Mouse (Mus musculus) embryonic facial prominence, embryonic 10.5 days (tissue): ENCODE data around the gene Hist2h2be. TPM values are rescaled to one million over a fixed set of nuclear protein-coding genes. Genes with fewer than 3 reads are reported as not detected.
"Not testable (repeated sequence)": the region's sequence is repeated elsewhere in the genome, so short reads cannot be mapped to it uniquely, and the experiment has no call there.

ENCODE experiments used
- DNase-seq: peaks from one replicate; pipeline ENCODE4 v3.0.0-alpha.2; 2017; ENCODE audit warnings: low spot score
- H3K27ac ChIP-seq: fragments of 300-500 bp; sonication (generic); replicated peaks from 2 replicates; pipeline ENCODE4 v1.5.1; 2016; ENCODE audit warnings: mild to moderate bottlenecking
- H3K27me3 ChIP-seq: fragments of 300-500 bp; sonication (generic); replicated peaks from 2 replicates; pipeline ENCODE4 v1.6.1; 2016; ENCODE audit warnings: low read depth, mild to moderate bottlenecking; ENCODE audit not compliant: poor library complexity, severe bottlenecking
- H3K36me3 ChIP-seq: fragments of 300-500 bp; sonication (generic); replicated peaks from 2 replicates; pipeline ENCODE4 v1.6.1; 2016; ENCODE audit warnings: mild to moderate bottlenecking, moderate library complexity
- H3K4me1 ChIP-seq: fragments of 300-500 bp; sonication (generic); 2 replicates; pipeline ENCODE4 v1.6.1; 2016
- H3K4me3 ChIP-seq: fragments of 300-500 bp; sonication (generic); 2 replicates; pipeline ENCODE4 v1.5.1; 2016; ENCODE audit warnings: mild to moderate bottlenecking, moderate library complexity
- H3K9me3 ChIP-seq: fragments of 300-500 bp; sonication (generic); 2 replicates; pipeline ENCODE4 v1.6.1; 2016; ENCODE audit warnings: mild to moderate bottlenecking
- WGBS: fragments of 180-500 bp; shearing (Covaris S2); methylation state at CpG from one replicate; pipeline ENCODE4 v1.1.7; 2016; 5-methylcytosine and 5-hydroxymethylcytosine counted together
- polyA plus RNA-seq: library from polyadenylated mRNA; unstranded; fragments of >200 nt; fragmentation: Nextera tagmentation; extraction: Ambion mirVana; gene quantifications from 2 replicates; pipeline ENCODE4 v1.2.1, GENCODE M21; 2016

Gene Hist2h2be
- polyA plus RNA-seq, 1 experiment from 2014 or later = 7.8 TPM

DNA sequence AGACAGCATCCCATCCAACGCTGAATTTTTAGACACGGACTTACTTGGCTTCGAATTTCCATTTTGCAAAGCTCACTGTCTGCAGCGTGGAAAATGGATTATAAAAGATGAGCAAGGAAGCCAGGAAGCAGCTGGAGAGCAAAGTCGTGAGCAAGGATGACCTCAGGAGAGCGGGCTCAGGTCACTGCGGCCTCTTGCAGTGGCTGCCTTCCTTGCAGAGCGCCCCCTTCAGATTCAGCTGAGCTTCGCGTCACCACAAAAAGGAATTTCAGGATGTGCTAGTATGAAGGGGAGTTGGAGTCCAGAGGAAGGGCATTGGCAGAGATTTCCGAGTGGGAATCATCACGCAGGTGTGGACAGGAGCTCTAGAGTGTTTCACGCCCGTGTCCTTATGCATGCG is 11.7 kb upstream of the Hist2h2be start:
- no peaks in the 10 kb centered on the region for H3K36me3 ChIP-seq
- H3K27me3 ChIP-seq = no peaks in the 10 kb centered on the region; the same call in 1 of the 2 replicates
- H3K4me3 ChIP-seq = no peak overlapping the region
- H3K27ac ChIP-seq = no peak overlapping the region
- DNase-seq = peak; percentile 45
- peaks cover 7% of the 10 kb centered on the region for H3K4me1 ChIP-seq
- H3K9me3 ChIP-seq = no peaks in the 10 kb centered on the region
- 20% methylated on average over 15 of the region's 15 CpGs for WGBS

DNA sequence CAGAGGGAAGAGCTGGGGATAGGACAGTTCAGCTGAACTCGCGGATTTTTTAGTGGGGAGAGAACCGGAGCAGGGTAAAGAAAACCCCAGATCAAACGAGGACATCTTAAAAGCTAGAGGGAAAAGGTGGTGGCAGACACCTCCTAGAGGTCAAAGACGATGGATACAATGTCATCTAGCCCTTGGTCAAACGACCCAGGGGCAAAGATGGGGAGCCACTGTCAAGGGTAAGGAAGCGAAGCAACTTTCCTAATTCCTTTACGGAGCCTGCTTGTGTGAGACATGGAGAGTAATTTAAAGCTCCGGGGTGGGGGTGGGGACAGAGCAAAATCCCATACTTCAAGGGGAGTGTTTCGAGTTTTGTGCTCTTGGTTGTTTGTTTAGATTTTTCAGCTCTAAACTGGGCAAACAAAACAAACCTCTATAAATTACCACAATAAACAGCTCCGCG is 1.7 kb upstream of the Hist2h2be start:
- peak overlapping the region; percentile 97 for H3K27ac ChIP-seq
- H3K4me3 ChIP-seq = peak overlapping the region; percentile 70
- H3K4me1 ChIP-seq = peaks cover 43% of the 10 kb centered on the region
- H3K9me3 ChIP-seq = no peaks in the 10 kb centered on the region
- under 1% methylated on average over 12 of the region's 12 CpGs for WGBS
- peak; percentile 59 for DNase-seq
- H3K36me3 ChIP-seq = no peaks in the 10 kb centered on the region
- peaks cover 6% of the 10 kb centered on the region for H3K27me3 ChIP-seq

DNA sequence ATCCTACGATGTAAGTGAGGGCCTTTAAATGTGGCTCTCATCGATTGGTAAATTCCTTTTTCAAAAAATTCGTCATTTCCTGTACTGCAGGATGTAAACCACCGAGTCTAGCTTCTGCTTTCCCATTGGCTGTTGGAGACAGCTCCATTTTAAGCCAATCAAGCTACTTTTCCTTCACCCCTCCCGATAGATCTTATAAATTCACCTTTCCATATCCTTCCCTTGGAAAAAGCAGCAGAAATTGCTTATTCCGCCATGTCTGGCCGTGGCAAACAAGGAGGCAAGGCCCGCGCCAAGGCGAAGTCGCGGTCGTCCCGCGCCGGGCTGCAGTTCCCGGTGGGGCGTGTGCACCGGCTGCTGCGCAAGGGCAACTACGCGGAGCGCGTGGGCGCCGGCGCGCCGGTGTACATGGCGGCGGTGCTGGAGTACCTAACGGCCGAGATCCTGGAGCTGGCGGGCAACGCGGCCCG is 1.2 kb upstream of the Hist2h2be start, which contains the start of the genes Bola1 and Hist2h2ab:
TSS of gene Bola1 (minus strand) at position 49 of the 470 bp plus-strand sequence.
TSS of gene Hist2h2ab (plus strand) at position 205 of the 470 bp plus-strand sequence.
- DNase-seq = peak; percentile 80
- Histone ChIP-seq H3K9me3 (no peaks in the 10 kb centered on the region), H3K36me3 (no peaks in the 10 kb centered on the region), H3K27ac (peak within 1 kb of the TSS; percentile 97), H3K4me3 (peak within 1 kb of the TSS; percentile 70), H3K4me1 (peaks cover 43% of the 10 kb centered on the region), H3K27me3 (peaks cover 6% of the 10 kb centered on the region)
- under 1% methylated on average over 37 of the region's 37 CpGs for WGBS

GRCm38 (mm10) chr3:96220131-96220764 is 671 bp upstream of the Hist2h2be start:
- H3K9me3 ChIP-seq, H3K27me3 ChIP-seq, H3K36me3 ChIP-seq: not testable (repeated sequence)
- peak overlapping the region; percentile 70 for H3K4me3 ChIP-seq
- H3K4me1 ChIP-seq = peaks cover 46% of the 10 kb centered on the region
- peak; percentile 64 for DNase-seq
- WGBS = under 1% methylated on average over 40 of the region's 47 CpGs
- peak overlapping the region; percentile 97 for H3K27ac ChIP-seq

- Histone ChIP-seq H3K9me3 (no peaks in the 10 kb centered on the region), H3K27me3 (no peaks in the 10 kb centered on the region; the same call in 1 of the 2 replicates), H3K4me1 (peaks cover 54% of the 10 kb centered on the region), H3K36me3 (no peaks in the 10 kb centered on the region), H3K4me3 (peak overlapping the region; percentile 70), H3K27ac (peak overlapping the region; percentile 97)
- 22% methylated on average over 9 of the region's 9 CpGs for WGBS
- DNase-seq = peak; percentile 26
These were observed 720 bp downstream of the Hist2h2be start for GRCm38 (mm10) chr3:96221640-96222038.

DNA sequence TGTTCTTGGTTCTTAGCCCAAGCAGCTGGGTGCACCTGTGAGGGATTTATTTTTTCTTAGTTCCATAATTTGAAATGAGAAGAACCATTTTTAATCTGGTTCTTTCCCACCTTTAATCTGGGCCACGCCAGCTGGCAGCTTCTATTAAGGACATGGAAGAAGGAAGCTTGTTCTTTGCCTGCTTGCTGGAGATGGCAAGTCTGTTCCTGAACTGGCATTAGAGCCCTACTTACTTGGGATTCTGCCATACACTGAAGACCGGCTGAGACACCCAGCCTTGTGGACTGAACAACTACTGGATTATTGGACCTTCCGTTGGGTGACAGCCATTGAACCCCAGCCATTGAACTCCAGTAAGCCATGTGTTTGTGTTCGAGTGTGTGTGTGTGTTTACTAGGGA is 1.9 kb downstream of the Hist2h2be start:
- peak overlapping the region; percentile 70; the same call in 1 of the 2 replicates for H3K4me3 ChIP-seq
- H3K36me3 ChIP-seq = no peaks in the 10 kb centered on the region
- peaks cover 65% of the 10 kb centered on the region for H3K4me1 ChIP-seq
- H3K9me3 ChIP-seq = no peaks in the 10 kb centered on the region
- WGBS = 89% methylated on average over 4 of the region's 4 CpGs
- no peak for DNase-seq
- H3K27me3 ChIP-seq = no peaks in the 10 kb centered on the region
- no peak overlapping the region; the same call in 1 of the 2 replicates for H3K27ac ChIP-seq

DNA sequence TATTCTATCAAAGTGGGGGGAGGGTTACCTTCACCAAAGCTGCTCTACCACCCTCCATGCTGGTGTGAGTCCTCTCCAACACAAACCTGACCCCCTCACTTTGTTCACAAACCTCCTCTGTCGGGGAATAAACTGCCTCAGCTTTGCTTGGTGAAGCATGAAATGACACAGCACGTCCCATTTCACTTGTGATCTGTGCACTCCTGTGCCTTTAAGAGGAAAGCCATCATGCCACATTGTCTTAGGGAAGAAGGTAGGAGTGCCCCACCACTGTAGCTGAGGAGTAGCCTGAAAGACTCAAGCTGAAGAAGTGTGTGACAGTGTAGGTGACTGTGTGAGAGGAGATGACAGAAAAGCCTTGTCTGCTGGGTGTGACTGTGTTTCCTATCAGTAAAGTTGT is 4.5 kb downstream of the Hist2h2be start:
- Histone ChIP-seq H3K27me3 (no peaks in the 10 kb centered on the region), H3K27ac (peak overlapping the region; percentile 48), H3K36me3 (no peaks in the 10 kb centered on the region), H3K9me3 (no peaks in the 10 kb centered on the region), H3K4me1 (peaks cover 54% of the 10 kb centered on the region), H3K4me3 (no peak overlapping the region)
- DNase-seq = no peak
- 28% methylated on average over 2 of the region's 2 CpGs for WGBS

DNA sequence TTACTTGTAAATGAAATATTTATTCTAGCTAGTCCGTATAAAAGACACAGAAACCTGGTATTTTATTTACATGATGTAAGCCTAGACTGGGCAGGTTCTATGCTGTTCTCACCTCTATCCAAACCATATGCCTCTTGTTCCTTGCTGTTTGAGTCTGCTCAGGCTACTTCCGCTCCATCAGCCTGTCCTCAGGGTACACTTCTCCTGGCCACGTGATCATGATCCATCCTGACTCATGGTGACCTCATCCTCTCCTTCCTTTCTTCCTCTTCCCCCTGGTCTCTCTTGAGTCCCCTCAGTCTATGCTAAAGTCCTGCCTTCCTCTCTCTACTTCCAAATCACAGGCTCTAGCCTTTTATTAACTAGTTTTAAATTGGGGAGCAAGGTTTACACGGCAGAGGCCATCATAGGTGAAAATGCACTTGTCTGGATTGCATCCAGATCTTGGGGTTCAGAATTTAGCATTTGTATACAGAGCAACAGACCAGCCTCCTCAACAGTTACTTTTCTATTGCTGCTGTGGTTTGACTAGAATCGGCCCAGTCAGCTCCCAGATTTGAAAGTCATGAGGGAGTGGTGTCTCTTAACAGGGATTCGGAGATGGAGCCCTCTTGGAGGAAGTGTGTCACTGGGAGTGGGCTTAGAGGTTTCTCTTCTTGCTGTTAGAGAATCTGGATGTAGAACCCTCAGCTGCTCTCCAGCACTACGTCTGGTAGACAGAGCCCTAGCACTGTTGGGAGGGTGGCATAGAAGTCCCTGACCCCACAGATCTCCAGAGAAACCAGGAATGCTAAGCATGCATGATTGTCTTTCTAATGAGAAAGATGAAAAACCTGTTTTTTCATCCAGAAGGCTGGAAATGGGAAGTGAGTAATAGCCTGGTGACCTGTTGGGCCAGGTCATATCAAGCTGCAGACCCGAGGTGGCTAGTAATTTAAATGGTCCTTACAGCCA is 6.1 kb downstream of the Hist2h2be start:
- H3K9me3 ChIP-seq = no peaks in the 10 kb centered on the region
- no peaks in the 10 kb centered on the region for H3K36me3 ChIP-seq
- H3K4me3 ChIP-seq = no peak overlapping the region
- peaks cover 44% of the 10 kb centered on the region for H3K4me1 ChIP-seq
- DNase-seq = no peak
- H3K27ac ChIP-seq = peak overlapping the region; percentile 30
- 69% methylated on average over 8 of the region's 8 CpGs for whole genome bisulfite sequencing
- H3K27me3 ChIP-seq = no peaks in the 10 kb centered on the region

- no peaks in the 10 kb centered on the region for H3K27me3 ChIP-seq
- H3K9me3 ChIP-seq = no peaks in the 10 kb centered on the region
- H3K27ac ChIP-seq = no peak overlapping the region
- H3K4me1 ChIP-seq = peaks cover 27% of the 10 kb centered on the region
- H3K4me3 ChIP-seq = no peak overlapping the region
- H3K36me3 ChIP-seq = no peaks in the 10 kb centered on the region
- WGBS = 73% methylated on average over 2 of the region's 2 CpGs
- no peak for DNase-seq
These were observed 7.9 kb downstream of the Hist2h2be start for GRCm38 (mm10) chr3:96228828-96229227.

DNA sequence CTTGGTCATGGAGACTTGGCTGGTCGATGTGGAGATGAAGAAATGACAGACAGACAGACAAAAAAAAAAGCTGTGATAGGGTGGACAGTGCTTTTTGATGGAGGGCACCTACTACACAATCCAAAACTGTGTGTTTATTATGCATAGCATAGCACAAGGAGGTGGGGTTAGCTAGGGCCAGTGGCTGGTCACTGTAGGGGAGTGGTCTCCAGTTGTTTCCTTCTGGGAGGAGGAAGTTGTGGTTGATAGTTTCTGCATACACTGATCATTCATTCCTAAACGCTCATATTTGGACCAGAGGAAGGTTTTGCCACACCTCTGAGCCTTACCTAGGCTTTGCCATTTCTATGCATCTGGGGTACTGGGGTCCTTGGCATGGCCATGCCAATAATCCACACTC is 9.5 kb downstream of the Hist2h2be start:
- Histone ChIP-seq H3K9me3 (no peaks in the 10 kb centered on the region), H3K36me3 (no peaks in the 10 kb centered on the region), H3K4me1 (peaks cover 22% of the 10 kb centered on the region), H3K4me3 (no peak overlapping the region), H3K27me3 (no peaks in the 10 kb centered on the region), H3K27ac (no peak overlapping the region)
- WGBS = 74% methylated on average over 2 of the region's 2 CpGs
- no peak for DNase-seq

DNA sequence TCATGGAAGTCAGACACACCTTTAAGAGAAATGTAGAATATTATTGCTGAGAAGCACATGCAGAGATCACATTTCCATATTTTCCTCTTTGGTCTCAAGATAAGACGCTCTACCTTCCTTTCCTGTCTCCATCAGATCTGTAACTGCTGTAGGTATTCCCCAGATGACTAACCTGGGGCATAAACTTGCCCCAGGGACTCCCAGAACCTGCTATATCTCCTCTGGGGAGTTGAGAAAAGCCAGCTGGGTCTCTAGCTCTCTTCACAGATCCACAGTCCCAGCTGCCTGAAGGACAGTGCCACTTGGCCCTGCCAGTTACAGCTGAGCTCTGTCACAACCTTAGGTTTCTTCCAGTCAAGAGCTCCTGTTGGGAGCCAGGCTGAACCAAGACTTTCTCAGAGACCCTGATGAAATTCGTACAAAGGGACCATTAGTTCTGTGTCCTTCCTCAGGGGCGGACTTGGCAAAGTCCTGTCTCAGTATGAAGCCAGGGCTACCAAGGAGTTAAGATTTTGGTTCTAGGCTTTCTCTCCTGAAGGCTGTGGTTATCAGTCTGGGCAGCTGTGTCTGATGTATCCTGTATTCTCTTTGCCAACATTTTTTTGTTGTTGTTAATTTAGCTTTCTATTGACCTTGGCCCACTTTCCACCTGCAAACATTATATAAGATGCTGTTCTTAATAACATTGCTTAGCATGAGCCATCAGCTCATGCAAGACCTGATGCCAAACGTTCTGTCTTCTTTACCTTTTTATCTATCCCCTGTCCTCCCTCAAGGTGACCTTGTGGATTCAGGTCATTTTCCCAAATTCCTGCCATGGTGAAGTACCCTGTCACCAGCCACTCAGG is 10.2 kb downstream of the Hist2h2be start:
- Histone ChIP-seq H3K4me3 (no peak overlapping the region), H3K36me3 (no peaks in the 10 kb centered on the region), H3K4me1 (peaks cover 17% of the 10 kb centered on the region), H3K27ac (no peak overlapping the region), H3K9me3 (no peaks in the 10 kb centered on the region), H3K27me3 (no peaks in the 10 kb centered on the region)
- 75% methylated on average over 4 of the region's 4 CpGs for WGBS
- no peak for DNase-seq

DNA sequence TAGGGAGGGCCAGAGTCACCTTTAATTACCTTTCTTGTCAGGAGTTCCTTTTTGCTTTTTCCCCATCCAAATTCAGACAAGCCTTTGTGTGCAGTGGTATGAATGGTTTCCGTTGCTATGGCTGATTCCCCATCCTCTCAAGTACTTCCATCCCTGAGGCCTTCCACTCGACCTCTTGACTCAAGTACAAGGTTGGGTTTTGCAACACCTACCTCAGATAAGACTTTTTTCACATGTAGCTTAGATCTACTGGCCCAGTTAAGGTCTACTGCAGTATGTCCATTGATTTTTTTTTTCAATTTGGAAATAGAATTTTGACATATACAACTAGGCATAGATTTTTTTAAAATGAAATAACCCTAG is 10.8 kb downstream of the Hist2h2be start:
- Histone ChIP-seq H3K4me3 (no peak overlapping the region), H3K4me1 (peaks cover 12% of the 10 kb centered on the region), H3K27ac (no peak overlapping the region), H3K36me3 (no peaks in the 10 kb centered on the region), H3K9me3 (no peaks in the 10 kb centered on the region), H3K27me3 (no peaks in the 10 kb centered on the region)
- WGBS = 66% methylated on average over 2 of the region's 2 CpGs
- DNase-seq = no peak
